Mouse (Mus musculus) urinary bladder, postnatal 14 days (tissue): ENCODE measurements around the gene Foxj3.
"Not testable (repeated sequence)": the region's sequence is repeated elsewhere in the genome, so short reads cannot be mapped to it uniquely, and the experiment has no call there.

Experiments
- DNase-seq: peaks from one replicate; pipeline ENCODE4 v3.0.0; 2021; ENCODE audit warnings: low spot score

The Foxj3 gene

DNA sequence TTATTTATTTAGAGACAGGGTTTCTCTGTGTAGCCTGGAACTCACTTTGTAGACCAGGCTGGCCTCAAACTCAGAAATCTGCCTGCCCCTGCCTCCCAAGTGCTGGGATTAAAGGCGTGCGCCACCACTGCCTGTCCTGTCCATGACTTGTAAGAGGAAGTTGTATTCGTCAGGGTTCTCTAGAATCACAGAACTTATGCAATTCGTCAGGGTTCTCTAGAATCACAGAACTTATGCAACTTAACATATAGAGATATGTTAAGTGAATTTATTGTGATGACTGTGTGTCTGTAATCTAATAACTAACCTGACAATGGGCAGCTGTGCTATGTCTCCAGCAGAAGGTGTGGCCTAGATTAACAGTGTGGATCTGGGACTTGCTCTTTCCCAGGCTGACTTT is at the start of gene Foxj3:
TSS of gene Foxj3 (plus strand) at position 390 of the 400 bp plus-strand sequence.
- DNase-seq = not testable (repeated sequence)

DNA sequence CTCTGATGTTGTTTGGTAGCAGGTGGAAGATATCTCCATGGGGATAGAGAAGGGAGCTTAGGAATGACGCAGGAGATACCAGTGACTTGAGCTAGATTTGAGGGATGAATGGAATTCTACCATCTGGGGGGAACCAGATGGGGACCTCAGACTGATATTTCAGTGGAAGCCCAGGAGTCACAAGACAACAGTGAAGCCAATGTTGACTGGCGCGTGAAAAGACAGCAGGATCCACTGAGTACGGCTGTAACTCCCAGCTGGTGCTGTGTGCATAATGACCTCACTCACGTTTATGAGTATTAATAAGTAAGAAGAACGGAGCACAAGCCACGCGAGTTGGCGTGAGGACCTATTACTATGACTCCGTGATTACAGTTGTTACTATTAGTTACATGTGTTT is 47.1 kb upstream of the Foxj3 start:
- no peak for DNase-seq

DNA sequence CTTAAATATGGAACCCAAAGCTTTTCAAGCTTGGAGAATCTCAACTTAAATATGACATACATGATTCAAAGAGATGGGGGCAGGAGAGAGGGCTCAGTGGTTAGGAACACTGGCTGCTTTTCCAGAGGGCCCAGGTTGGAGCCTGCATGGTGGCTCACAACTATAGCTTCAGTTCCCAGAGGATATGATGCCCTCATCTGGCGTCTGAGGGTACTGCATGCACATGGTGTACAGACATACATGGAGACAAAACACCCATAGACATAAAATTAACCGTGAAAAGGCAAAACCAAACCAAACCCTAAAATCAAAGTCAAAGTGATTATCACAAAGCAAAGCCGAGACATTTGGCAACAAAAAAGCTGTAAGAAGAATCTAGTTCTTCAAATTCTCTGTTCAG is 46.0 kb upstream of the Foxj3 start:
- DNase-seq = peak; percentile 11

DNA sequence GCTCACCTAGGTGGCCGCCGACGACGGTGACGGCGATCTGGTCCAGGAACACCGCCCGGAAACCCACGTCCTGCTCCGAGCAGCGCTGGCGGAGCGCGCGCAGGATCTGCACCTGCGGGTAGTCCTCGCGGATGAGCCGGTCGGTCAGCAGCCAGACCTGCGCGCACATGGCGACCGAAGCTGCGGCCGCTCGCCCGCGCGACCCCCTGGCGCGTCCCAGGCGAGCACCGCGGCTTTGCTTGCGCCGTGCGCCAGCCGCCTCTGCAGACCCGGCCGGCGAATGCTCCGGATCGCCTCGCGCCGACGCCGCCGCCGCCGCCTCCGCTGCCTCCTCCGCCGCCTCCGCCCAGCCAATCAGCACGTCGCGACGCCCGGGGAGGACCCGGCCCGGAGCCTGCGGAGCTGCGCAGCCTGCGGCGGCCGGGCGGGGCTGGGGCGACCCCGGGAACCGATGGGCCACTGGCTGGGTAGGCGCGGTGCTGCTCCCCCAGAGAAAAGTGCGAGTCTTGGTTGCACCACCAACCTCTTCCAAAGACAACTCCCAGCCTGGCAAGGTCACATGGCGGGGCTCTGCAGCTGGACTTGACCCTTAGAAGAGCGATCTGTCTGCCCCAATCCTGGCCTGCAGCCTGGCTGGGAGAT is 44.4 kb upstream of the Foxj3 start, which contains the start of gene Rimkla:
TSS of gene Rimkla (minus strand) at position 338 of the 642 bp plus-strand sequence.
- DNase-seq = peak; percentile 58

DNA sequence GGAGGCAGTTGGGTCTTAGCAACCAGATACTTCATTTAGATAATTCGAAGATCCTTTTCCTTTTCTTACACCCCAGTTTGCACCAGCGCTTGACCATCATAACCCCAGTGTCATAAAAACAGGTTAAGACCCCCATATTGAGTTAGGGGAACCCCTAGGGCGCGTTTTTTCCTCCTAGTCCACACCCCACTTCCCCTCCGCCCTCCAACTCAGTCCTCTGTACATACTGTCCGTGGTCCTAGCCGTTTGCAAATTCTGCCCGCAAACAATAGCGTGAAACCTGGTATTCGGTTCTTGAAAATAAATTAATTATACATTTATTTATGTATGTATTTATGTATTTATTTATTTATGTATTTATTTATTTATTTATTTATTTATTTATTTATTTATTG is 43.9 kb upstream of the Foxj3 start:
- no peak for DNase-seq

DNA sequence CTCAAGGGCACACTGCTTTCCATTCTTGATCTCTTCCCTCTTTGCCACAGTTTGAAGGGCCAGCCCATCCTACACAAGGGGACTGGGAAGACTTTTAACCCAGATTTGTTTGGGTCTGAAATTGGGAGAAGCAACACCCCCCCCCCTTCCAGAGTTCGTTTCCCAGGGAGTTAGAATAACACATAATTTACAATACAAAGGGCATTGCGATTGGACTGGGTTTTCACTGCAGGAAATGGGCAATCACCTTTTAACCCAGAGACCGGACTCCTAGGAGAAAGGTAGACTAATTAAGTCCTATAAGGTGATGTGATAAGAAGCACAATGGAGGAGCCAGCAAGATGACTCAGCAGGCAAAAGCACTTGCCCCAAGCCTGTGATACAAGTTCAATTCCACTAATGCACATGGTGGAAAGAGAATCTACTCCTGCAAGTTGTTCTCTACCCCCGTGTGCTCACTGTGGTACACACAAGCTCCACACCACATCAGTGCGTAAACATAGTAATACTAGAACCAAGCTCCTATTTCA is 38.4 kb upstream of the Foxj3 start:
- no peak for DNase-seq

DNA sequence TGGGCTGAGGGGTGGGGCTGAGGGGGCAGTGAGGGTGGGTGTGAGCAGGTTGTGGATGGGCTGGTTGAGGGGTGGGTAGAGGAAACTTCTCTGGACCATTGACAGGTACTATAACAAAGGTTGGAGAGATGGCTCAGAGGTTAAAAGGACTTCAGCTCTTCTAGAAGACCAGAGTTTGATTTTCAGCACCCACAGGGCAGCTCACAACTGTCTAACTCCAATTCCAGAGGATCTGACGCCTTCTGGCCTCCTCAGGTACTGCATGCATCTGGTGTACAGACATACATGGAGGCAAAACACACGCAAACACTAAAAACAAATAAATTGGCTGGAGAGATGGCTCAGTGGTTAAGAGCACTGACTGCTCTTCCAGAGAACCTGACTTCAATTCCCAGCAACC is 25.2 kb upstream of the Foxj3 start:
- DNase-seq = no peak

DNA sequence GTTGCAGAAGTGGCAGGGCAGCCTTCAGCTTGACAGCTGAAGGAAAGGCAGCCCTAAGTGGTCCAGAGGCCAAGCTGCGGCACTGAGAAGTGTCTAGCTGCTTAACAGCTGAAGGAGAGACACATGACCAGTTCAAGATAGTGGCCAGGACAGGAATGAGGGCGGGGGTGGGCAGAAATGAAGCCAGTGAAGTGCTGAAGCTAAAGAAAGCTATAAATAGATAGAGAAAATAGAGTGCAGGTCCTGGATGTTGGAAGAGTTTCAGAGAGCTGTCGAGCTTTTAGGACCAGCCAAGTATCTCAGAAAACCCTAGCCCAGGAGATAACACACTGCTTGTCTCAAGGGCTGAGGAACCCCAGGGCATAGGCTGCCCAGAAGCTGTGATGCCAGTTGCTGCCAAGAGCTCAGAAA is 24.1 kb upstream of the Foxj3 start:
- DNase-seq = no peak

DNA sequence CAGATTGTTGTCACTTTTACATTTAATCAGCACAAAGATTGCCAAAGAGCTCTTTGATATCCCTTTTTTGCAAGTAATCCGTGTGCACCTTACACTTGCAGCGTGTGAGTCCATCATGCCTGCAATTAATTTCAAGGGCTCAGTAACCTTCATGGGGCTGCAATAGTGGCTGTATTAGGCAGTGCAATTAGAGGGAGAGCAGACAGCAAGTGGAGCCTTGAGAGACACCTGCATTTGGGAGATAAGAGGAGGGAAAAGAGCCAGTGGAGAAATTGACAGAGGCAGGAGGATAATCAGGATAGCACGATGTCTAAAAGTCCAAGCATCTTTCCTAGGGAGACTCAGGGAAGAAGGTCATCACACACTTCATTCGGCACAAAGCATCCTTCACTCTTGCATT is 13.2 kb upstream of the Foxj3 start:
- DNase-seq = no peak

DNA sequence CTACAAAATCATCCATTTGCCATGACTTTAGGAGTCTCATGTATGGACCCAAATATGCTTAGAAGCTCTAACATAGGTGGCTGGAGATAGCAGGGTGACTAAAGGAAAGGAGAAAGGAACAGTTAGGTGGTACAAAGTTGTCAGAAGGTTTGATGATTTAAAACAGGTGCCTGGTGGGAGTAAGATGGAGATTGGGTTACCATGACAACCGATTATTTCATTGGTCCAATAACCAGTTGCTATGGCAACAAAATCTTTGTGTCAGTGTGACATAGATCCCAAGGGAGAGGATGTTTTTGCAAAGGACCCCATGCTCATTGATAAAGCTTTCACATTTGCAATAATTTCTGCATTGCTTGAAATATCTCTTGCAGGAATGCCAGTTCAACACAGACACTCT is 12.8 kb upstream of the Foxj3 start:
- DNase-seq = no peak

DNA sequence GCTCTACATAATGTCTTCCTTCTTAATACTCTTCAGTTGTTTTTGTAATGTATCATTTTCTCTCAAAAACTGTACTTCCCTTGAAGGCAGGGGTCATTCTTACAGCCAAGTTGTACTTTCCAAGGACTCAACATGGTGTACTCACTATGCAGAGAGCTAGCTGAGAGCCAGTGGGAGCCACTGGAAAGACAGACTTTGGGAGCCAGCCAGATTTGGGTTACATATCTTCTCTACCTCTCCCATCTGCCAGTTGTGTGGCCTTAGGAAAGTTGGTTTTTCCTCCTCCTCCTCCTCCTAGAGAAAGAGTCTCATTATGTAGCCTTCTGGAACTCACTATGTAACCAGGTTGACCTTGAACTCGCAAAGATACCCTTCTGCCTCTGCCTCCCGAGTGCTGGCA is 12.3 kb upstream of the Foxj3 start:
- DNase-seq = no peak

DNA sequence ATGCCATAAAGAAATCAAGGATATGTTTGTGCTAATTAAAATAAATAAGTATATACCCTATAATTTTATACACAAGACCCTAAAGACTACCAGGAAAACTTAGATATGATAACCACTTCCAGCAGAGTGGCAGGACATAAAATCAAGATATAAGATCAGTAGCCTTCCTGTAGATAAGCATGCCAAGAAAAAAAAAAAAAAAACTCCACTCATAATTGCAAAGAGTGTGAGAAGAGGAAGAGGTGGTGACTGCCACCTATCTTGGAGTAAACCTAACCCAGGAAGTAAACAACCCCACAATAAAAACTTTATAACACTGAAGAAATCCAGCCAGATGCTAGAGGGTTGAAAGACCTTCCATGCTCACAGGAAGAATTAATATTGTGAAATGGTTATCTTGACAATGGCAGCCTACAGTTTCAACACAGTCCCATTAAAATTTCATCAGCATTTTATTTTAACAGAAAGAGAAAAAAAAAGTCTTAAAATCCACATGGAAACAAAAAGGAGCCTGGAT is 10.4 kb upstream of the Foxj3 start:
- no peak for DNase-seq

DNA sequence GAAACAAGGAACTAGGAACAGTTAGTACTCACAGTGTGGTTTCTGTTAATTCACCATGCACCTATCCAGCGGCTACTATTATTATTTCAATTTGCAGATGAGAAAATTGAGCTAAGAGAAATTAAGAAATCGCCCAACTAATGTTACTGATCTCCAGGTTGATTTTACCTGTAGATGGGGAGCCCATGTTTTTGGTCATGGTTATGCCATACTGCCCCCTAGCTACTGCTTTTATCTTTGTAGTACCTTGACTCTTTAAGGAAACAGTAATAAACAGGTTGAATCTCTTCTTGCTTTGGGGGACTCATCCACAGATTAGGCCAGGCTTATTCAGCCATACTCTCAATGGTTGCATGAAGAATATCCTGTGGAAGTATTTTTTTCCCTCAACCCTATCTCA is 5.0 kb upstream of the Foxj3 start:
- no peak for DNase-seq

DNA sequence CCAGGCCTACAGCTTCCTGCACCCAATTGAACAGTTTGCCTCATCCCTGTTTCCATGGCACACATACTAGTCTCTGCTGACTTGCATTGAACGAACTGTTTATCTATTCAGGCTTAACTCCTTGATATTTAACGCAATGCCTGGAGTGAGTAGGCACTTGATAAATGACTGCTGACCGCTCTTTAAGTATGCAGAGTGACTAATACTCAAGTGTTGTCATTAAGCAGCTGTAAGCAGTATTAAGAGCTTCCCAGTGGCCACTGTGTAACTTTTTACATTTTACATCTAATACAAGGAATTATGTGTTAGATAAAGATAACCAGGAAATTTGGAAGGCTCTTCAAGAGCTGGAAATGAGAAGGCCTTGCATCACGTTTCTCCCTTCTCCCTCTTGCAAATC is 1.7 kb upstream of the Foxj3 start:
- DNase-seq = no peak

DNA sequence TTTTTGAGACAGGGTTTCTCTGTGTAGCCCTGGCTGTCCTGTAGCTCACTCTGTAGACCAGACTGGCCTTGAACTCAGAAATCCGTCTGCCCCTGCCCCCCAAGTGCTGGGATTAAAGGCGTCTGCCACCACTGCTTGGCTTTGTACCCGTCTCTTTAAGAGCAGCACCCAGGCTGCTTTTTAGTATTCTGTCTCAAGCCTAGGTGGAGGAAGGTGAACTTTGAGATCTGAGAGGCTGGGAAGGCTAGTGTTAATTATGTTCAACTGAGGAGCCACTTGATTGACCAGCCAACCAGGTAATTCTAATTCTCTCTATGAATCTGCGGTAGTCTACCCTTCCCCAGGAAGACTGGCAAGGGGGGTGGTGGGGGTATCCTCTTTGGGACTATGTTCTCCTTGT is 632 bp downstream of the Foxj3 start:
- DNase-seq = no peak

DNA sequence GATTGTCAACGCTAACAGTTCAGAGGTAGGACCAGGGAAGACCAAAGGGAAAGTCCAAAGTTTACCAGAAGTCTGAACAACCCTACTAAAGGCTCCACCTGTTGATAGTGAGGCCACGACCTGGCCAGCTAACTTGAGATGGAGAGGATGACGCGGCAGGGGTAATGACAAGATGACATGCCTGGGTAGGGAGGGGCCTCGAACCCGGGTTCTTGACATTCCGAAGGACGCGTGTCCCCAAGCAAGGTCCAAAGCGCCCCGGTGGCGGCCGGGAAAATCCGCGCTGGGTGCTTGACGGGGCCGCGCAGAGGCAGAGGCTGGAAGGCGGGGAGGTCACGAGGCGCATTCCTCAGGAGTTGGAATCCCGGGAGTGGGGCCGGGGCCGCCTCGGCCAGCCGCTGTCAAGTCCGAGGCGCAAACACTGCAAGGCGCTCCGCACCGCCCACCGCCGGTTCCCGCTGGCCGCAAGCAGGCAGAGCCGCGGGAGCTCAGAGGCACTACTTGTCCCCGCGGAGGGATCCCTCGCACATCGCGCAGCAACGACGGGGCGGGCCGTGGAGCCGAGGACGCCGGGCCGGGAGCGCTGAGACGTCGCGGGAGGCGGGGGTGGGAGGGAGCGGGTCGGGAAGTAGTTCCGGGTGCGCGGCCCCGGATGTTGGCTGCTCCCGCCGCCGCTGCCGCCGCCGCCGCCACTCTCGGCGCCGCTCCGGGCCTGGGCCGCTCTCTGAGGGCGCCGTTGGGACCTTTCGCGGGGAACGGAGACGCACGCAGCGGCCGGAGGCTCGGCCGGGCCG is 2.4 kb downstream of the Foxj3 start, which contains the start of gene Frg2f1:
TSS of gene Frg2f1 (minus strand) at position 499 of the 794 bp plus-strand sequence.
- DNase-seq = peak; percentile 95

DNA sequence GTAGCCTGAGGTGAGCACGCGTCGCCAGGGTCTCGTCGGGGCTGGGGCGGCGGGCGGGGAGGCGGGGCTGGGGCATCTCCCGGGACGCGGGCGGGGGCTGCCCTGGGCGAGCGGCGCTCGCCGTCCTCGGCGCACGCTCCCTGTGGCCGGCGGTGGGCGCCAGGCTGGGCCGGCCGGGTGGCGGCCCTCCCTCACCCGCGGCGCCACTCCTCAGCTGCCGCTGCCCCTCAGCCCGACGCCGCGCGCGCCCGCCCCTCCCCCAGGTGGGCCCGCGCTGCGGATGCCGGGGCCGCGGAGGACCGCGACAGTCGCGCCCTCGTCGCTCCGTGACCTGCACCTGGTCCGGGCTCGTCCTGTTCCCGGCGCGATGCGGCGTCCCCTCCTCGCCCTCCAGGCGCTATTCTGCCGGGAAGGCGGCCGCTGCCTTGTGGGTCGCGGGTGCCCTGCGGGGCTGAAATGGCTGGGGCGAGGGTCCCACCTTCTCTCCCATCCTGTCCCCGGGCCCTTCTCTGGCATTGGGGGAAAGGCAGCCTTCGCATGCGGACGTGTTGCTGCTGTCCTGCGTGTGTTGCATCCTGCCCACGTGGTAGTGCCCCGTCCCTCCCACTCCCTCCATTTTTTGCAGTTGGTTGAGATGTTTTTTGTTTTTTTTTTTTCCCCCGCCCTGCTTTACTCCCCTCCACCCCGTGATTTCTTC is 3.2 kb downstream of the Foxj3 start:
- DNase-seq = peak; percentile 38

DNA sequence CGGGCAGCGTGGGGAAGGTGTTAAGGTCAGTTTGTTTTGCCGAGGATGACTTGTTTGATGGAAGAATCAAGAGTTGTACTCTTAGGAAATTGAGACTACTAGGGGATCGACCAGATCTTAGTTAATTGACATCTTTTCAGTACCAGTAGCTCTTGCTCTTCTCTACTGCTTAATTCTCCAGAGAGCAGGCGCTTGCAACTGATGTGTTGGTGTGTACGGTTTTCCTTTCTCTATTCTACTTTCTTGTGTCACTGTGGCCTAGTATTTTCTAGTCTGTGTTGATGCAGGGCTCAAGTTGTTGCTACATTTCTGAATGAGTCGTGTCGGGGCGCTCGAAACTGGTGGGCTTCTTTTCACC is 3.7 kb downstream of the Foxj3 start:
- DNase-seq = no peak

DNA sequence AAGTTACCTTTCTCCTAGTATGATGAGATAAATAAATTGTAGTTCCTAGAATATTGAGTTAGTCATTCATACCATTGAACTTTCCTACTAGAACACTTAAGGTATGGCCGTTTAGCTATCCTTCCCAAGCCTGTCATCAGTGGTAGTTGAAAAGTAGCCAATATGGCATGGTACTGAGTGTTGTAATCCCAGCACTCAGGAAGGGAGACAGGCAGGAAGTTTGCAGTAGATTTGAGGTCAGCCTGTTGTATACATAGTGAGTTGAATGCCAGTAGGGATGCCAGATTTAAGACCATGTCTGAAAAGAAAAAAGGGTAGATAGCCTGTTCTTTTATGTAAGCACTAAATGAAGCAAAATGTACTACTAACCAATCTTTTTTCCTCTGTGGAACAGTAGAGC is 14.1 kb downstream of the Foxj3 start:
- no peak for DNase-seq

DNA sequence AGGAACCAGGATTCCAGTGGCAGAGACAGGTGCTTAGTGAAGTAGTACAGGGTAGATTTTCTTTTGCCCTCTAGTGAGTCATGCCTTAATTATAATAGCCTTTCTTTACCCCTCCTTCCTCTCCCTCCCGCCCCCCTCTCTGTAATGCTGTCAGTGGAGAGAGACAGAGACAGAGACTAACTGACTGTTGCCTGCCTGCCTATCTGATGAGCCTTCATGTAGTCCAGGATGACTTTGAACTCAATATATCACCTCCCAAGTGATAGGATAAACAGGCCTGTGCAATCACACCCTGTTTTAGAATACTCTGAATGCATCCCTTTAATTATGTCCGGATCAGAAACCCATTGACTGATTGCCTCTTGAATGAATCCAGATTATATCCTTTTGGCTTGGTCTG is 18.7 kb downstream of the Foxj3 start:
- DNase-seq = no peak

DNA sequence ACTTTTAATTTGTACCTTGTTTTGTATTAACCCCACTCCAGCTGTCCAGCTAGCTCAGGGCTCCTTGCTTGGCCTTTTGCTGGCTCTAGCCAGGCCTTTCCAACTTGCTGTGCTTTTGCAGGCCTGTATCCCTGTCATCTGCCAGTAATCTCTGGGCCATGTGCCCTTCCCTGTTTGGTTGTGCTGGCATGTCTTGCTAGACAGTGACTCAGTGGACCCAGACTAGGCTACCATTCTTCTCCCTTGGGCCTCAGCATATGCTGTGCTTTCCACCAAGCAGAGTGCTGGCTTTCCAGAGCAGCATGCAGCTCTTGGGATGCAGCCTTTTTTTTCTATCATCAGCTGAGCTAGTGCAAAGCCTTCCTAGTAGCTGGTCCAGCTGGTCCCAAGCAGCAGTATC is 26.3 kb downstream of the Foxj3 start:
- DNase-seq = no peak

DNA sequence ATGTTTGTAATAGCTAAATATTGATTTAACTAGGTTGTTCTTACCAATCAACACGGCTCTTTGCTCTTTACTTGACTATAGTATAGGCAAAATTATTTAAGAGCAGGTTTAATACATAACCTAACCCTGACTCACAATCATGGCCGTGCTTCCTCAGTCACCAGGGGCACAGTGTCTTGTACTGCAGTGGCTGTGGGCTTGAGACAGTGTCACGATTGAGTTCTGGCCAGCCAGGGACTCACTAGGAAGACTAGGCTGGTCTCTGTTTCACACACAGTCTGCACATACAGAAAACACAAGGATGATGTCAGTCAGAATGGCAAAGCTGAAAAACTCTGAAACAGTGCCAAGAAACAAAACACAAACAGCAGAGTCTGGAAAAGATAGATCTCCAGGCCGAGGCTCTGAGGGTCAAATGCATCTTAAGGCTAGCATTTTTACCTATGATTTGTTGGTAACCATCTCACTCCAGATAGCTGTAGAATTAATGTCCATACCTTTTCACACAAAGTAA is 29.6 kb downstream of the Foxj3 start:
- no peak for DNase-seq
